Mouse (Mus musculus): ENCODE results near the gene Psen2. TPM values are rescaled to one million over a fixed set of nuclear protein-coding genes. Genes with fewer than 3 reads are reported as not detected.

The Psen2 gene
- polyA plus RNA-seq, 1 experiment, result 39.9 TPM

GRCm38 (mm10) chr1:180279648-180280047 lies 16.4 kb upstream of the Psen2 start:
- DNase-seq, result peak; percentile 82
- peak overlapping the region; percentile 2; the same call in 1 of the 2 replicates for H3K27ac ChIP-seq (ENCODE audit: control insufficient read depth, insufficient read depth, low read length)
- H3K27me3 ChIP-seq (ENCODE audit: control insufficient read depth, insufficient read depth, low read length), result no peaks in the 10 kb centered on the region
- TF ChIP-seq POLR2A (IDR thresholded peaks at IDR 0.05; ENCODE audit: control insufficient read depth, extremely low read depth, insufficient read depth, low read length, poor library complexity) (0 out of 2 replicates have a peak, but pooled peaks have one; percentile 21), CTCF (IDR thresholded peaks at IDR 0.05; ENCODE audit: borderline replicate concordance, control insufficient read depth, extremely low read depth, insufficient read depth, low read length, poor library complexity) (no peak)
- H3K4me1 ChIP-seq (replicated peaks; ENCODE audit: control insufficient read depth, insufficient read depth, low read length), result peaks cover 4% of the 10 kb centered on the region
- no peaks in the 10 kb centered on the region for H3K36me3 ChIP-seq (ENCODE audit: control insufficient read depth, insufficient read depth, low read length)
- peak overlapping the region; percentile 11 for H3K4me3 ChIP-seq (ENCODE audit: control insufficient read depth, insufficient read depth, low read length)
- WGBS, result 2% methylated on average over 7 of the region's 7 CpGs

GRCm38 (mm10) chr1:180277563-180277962 lies 14.3 kb upstream of the Psen2 start:
- Histone ChIP-seq H3K27me3 (ENCODE audit: control insufficient read depth, insufficient read depth, low read length) (no peaks in the 10 kb centered on the region), H3K4me3 (ENCODE audit: control insufficient read depth, insufficient read depth, low read length) (no peak overlapping the region), H3K4me1 (replicated peaks; ENCODE audit: control insufficient read depth, insufficient read depth, low read length) (peaks cover 4% of the 10 kb centered on the region), H3K36me3 (ENCODE audit: control insufficient read depth, insufficient read depth, low read length) (no peaks in the 10 kb centered on the region), H3K27ac (ENCODE audit: control insufficient read depth, insufficient read depth, low read length) (no peak overlapping the region)
- no peak for DNase-seq
- 92% methylated on average over 9 of the region's 9 CpGs for WGBS
- TF ChIP-seq CTCF (IDR thresholded peaks at IDR 0.05; ENCODE audit: borderline replicate concordance, control insufficient read depth, extremely low read depth, insufficient read depth, low read length, poor library complexity), result no peak
- TF ChIP-seq POLR2A (IDR thresholded peaks at IDR 0.05; ENCODE audit: control insufficient read depth, extremely low read depth, insufficient read depth, low read length, poor library complexity), result no peak

DNA sequence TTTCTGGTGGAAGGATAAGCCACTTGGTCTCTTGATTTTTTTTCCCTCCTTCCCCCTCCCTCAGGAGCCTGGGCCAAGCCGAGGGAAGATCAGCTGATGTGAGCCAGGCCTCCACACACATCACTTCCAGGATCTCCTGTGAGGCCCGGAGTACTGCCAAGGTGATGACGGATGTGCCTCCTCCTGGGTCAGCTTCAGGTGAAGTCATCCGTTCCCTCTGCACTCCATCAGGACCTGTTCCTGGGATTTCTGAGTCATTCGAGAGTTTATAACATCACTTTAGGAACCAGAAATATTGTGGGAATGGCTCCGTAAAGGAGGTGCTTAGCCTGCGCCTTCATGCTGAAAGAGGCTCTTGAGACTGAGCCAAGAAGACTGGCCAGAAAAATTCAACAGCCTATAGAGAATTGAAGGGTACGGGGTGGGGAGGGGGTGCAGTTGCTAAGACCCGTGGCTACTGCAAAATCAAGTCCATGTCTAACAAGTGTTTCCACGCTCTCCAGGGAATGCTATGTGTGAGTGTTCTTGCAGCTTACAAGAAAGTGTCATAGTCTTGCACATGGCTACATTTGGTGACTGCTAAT lies 11.6 kb upstream of the Psen2 start:
- DNase-seq, result no peak
- no peaks in the 10 kb centered on the region for H3K27me3 ChIP-seq (ENCODE audit: control insufficient read depth, insufficient read depth, low read length)
- 97% methylated on average over 10 of the region's 10 CpGs for WGBS
- H3K4me3 ChIP-seq (ENCODE audit: control insufficient read depth, insufficient read depth, low read length), result no peak overlapping the region
- no peaks in the 10 kb centered on the region for H3K36me3 ChIP-seq (ENCODE audit: control insufficient read depth, insufficient read depth, low read length)
- H3K27ac ChIP-seq (ENCODE audit: control insufficient read depth, insufficient read depth, low read length), result no peak overlapping the region
- no peak for TF ChIP-seq POLR2A (IDR thresholded peaks at IDR 0.05; ENCODE audit: control insufficient read depth, extremely low read depth, insufficient read depth, low read length, poor library complexity)
- peaks cover 4% of the 10 kb centered on the region for H3K4me1 ChIP-seq (replicated peaks; ENCODE audit: control insufficient read depth, insufficient read depth, low read length)

- H3K36me3 ChIP-seq (ENCODE audit: control insufficient read depth, insufficient read depth, low read length), result no peaks in the 10 kb centered on the region
- DNase-seq, result no peak
- no peak for TF ChIP-seq CTCF (IDR thresholded peaks at IDR 0.05; ENCODE audit: borderline replicate concordance, control insufficient read depth, extremely low read depth, insufficient read depth, low read length, poor library complexity)
- WGBS, result 96% methylated on average over 2 of the region's 2 CpGs
- H3K27me3 ChIP-seq (ENCODE audit: control insufficient read depth, insufficient read depth, low read length), result no peaks in the 10 kb centered on the region
- peaks cover 11% of the 10 kb centered on the region for H3K4me1 ChIP-seq (replicated peaks; ENCODE audit: control insufficient read depth, insufficient read depth, low read length)
- H3K27ac ChIP-seq (ENCODE audit: control insufficient read depth, insufficient read depth, low read length), result no peak overlapping the region
- H3K4me3 ChIP-seq (ENCODE audit: control insufficient read depth, insufficient read depth, low read length), result no peak overlapping the region
These were observed 5.8 kb upstream of the Psen2 start for GRCm38 (mm10) chr1:180269033-180269432.

- Histone ChIP-seq H3K4me1 (replicated peaks; ENCODE audit: control insufficient read depth, insufficient read depth, low read length) (peaks cover 11% of the 10 kb centered on the region), H3K36me3 (ENCODE audit: control insufficient read depth, insufficient read depth, low read length) (no peaks in the 10 kb centered on the region), H3K4me3 (ENCODE audit: control insufficient read depth, insufficient read depth, low read length) (no peak overlapping the region), H3K27me3 (ENCODE audit: control insufficient read depth, insufficient read depth, low read length) (no peaks in the 10 kb centered on the region), H3K27ac (ENCODE audit: control insufficient read depth, insufficient read depth, low read length) (no peak overlapping the region)
- peak; percentile 89 for DNase-seq
- no peak for TF ChIP-seq POLR2A (IDR thresholded peaks at IDR 0.05; ENCODE audit: control insufficient read depth, extremely low read depth, insufficient read depth, low read length, poor library complexity)
- TF ChIP-seq CTCF (IDR thresholded peaks at IDR 0.05; ENCODE audit: borderline replicate concordance, control insufficient read depth, extremely low read depth, insufficient read depth, low read length, poor library complexity), result peak; percentile 53; the same call in 1 of the 2 replicates
- 26% methylated on average over 12 of the region's 12 CpGs for WGBS
These were observed 5.2 kb upstream of the Psen2 start for GRCm38 (mm10) chr1:180268249-180269031.

DNA sequence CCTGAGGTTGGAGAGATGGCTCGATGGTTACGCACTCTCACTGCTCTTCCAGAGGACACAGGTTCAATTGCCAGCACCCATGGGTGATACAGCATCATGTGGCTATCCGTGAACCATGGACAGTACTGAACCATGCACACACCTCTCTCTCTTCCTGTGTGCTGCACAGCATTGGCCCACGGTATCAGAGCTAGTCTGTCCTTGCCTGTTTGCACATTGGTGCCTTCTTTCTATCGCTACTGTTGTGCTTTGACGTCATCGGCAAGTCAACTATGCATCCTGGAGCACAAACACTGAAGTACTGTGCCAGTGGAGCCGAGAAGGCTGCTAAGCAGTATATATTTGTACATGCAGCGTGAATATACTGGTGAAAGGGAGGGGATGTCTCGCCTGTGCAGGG lies 3.9 kb upstream of the Psen2 start:
- no peak for DNase-seq
- Histone ChIP-seq H3K4me3 (ENCODE audit: control insufficient read depth, insufficient read depth, low read length) (no peak overlapping the region), H3K27me3 (ENCODE audit: control insufficient read depth, insufficient read depth, low read length) (no peaks in the 10 kb centered on the region), H3K36me3 (ENCODE audit: control insufficient read depth, insufficient read depth, low read length) (no peaks in the 10 kb centered on the region), H3K27ac (ENCODE audit: control insufficient read depth, insufficient read depth, low read length) (no peak overlapping the region), H3K4me1 (replicated peaks; ENCODE audit: control insufficient read depth, insufficient read depth, low read length) (peaks cover 11% of the 10 kb centered on the region)
- 91% methylated on average over 10 of the region's 10 CpGs for WGBS
- TF ChIP-seq POLR2A (IDR thresholded peaks at IDR 0.05; ENCODE audit: control insufficient read depth, extremely low read depth, insufficient read depth, low read length, poor library complexity), result no peak
- TF ChIP-seq CTCF (IDR thresholded peaks at IDR 0.05; ENCODE audit: borderline replicate concordance, control insufficient read depth, extremely low read depth, insufficient read depth, low read length, poor library complexity), result no peak

Measured in thymus, adult 2 months (tissue).